Mouse (Mus musculus) heart, adult 11 months (tissue): ENCODE results near the gene Taldo1.
A peak's percentile ranks its signal among the peaks of the same experiment; 100 is the strongest.

Experiments
- DNase-seq: peaks from one replicate; pipeline ENCODE4 v3.0.0; 2022

Taldo1 gene

DNA sequence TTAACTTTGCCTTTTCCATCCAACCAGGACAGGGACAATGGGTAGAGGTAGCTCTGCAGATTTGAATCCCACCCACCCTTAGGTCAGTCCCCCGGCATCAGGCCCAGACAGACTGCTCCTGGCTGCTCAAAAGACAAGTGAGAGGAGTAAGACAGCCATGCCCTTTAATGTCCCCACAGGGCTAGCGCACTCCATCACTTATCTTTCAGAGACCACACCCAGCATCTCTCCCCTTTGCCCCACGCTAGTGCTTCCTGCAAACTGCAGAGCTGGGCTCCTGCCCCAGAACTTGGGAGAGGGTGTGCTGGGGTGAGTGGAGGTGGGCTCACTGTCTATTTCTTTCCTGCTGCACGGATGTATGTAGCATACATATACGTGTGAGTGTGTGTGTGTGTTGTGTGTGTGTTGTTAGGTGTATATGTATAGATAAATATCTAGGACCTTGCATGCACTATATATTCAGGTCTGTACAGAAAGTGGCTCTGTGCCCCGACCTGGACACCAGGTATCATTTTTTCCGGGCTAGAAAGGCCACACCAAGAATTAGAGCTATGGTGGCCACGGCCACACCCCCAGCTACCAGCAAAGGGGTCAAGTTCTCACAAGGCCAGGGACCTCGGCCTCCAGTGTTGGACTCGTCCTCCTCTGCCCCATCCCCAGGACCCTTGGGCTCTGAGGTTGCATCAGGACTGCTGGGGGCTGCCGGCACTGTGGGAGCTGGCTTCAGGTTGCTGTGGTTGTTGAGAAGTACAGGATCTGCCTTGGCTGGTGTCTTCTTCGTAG lies 35.1 kb downstream of the Taldo1 start:
- peak; percentile 83 for DNase-seq

GRCm38 (mm10) chr7:141428701-141429100 lies 36.7 kb downstream of the Taldo1 start:
- no peak for DNase-seq

- DNase-seq: peak; percentile 96
Observed at GRCm38 (mm10) chr7:141429310-141429709, 37.3 kb downstream of the Taldo1 start, which contains the start of gene Cend1. TSS of gene Cend1 (minus strand) at chr7:141429491.

- peak; percentile 92 for DNase-seq
Observed at GRCm38 (mm10) chr7:141429840-141430584, 38.0 kb downstream of the Taldo1 start.

- DNase-seq: peak; percentile 91
Observed at GRCm38 (mm10) chr7:141430585-141431240, 38.7 kb downstream of the Taldo1 start.

DNA sequence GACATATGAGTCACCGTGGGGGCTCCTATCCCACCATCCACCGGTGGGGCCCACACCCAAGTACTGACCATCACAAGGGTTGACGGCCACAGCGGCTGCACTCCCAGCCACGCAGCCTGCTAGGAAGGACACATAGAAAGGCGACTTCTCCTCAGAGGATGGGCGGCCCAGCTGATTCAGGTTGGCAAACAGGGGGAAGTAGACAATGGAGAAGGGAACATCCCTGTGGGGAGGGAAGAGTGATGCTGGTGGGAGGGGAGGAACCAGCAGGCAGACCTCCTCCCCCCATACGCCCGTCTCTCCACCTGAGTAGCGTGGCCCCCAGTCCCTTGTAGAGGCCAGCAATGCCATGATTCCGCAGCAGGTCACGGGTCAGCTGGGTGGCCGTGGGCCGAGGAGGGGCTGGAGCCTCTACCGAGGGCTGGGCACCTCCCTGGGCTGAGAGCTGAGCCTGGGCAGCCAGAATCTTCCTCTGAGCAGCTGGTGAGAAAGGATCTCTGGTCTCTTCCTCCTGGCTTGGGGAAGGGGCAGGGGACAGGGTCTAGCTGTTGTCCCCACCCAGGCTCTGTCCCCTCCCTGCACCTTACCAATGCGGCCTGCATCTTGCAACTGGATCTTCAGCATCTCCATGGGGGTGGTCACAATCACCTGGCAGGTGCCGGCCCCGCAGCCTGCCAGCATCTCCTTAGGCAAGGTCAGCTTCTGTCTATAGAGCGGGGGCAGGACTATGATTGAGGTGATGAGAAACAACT lies 39.6 kb downstream of the Taldo1 start:
- peak; percentile 91 for DNase-seq

DNA sequence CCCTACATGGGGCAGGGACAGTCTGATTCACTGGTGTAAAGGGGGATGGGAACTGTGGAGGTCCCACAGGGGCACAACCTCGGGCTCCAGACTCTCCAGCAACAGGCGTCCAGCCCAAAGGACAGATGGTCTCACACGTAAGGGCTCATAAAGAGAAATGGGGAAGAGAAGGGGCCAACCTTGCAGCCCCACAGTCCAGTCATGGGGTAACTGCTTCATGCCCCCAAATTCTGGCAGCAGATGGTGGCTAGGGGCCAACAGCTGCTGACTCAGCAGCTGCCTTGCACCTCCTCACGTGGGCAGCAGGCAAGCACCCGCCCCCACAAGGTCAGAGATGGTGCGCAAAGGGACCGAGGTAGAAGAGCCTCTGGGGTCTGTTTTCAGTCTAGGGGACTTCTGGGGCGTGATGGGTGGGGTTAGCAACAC lies 40.2 kb downstream of the Taldo1 start:
- DNase-seq: peak; percentile 95

- peak; percentile 98 for DNase-seq
Observed at GRCm38 (mm10) chr7:141432741-141433516, 40.9 kb downstream of the Taldo1 start.

GRCm38 (mm10) chr7:141433517-141434400 lies 41.8 kb downstream of the Taldo1 start:
- DNase-seq: peak; percentile 95

- DNase-seq: peak; percentile 97
Observed at GRCm38 (mm10) chr7:141434464-141434863, 42.5 kb downstream of the Taldo1 start.

GRCm38 (mm10) chr7:141435129-141435855 lies 43.3 kb downstream of the Taldo1 start:
- DNase-seq: peak; percentile 98

GRCm38 (mm10) chr7:141435856-141436522 lies 44.0 kb downstream of the Taldo1 start:
- DNase-seq: peak; percentile 89

- peak; percentile 90 for DNase-seq
Observed at GRCm38 (mm10) chr7:141436523-141436892, 44.5 kb downstream of the Taldo1 start.

GRCm38 (mm10) chr7:141437178-141438120 lies 45.5 kb downstream of the Taldo1 start, which contains the start of gene Slc25a22:
TSS of gene Slc25a22 (minus strand) at chr7:141437892.
- DNase-seq: peak; percentile 99

GRCm38 (mm10) chr7:141438201-141438968 lies 46.4 kb downstream of the Taldo1 start:
- DNase-seq: peak; percentile 91

DNA sequence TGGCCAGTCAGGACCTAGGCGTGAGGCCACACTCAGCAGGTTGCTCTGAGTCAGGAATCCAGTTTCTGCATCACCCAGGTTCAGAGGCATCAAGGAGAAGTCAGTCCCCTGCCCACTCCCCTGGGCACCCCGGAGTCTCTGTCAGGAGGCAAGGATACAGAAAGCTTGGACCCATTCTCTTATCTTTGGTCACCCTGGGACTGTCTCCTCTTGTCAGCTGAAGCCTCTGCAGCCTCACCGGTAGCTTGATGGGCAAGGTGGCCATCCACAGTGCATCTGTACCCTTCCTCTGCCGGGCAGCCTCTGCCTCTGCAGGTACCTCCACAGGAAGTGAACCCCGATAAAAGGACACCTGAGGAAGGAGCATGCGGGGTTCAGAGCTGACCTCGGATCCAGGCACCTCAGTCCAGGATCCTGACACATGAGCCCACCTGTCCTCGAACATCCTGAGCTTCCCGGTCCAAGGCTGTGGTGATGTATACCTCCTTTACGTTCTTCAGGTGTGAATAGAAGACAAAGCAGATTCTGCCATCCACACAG lies 47.2 kb downstream of the Taldo1 start:
- peak; percentile 84 for DNase-seq

DNA sequence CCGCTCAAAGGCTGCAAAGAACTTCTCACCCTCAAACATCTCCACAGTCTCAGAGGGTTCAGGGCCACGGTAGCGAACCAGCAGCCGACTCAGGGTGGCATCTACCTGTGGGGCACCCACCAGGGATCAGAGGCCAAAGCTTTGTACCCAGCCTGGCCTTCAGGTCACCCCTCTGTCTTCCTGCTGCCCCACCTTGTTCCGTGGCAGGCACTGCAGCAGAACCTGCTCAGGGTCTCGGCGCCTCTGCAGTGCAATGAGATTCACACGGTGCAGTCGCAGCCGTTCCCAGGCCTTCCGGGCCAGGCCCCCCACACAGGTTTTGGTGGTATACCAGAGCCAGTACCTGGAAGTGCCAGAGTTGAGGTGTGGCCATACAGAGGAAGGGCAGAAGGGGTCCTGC lies 47.8 kb downstream of the Taldo1 start:
- peak; percentile 92 for DNase-seq
